Mouse (Mus musculus) embryo, embryonic 10.5 days (tissue): ENCODE data around the gene Ctag2.

Experiments
- DNase-seq: peaks from one replicate; pipeline ENCODE4 v3.0.0-alpha.2; 2015; ENCODE audit warnings: low spot score

The Ctag2 gene

GRCm38 (mm10) chrX:65047344-65047743 is at the start of gene Ctag2:
Gene Ctag2 (plus strand): TSS chrX:65047644.
- DNase-seq: no peak
